Mouse (Mus musculus) liver, embryonic 11.5 days (tissue): ENCODE measurements at regions not wholly inside any gene's neighbourhood (a gene's known extent, or its start where the extent isn't known, plus 50 kb on each side); places are given as distances from the start of the nearest gene placed in this dataset.

Experiments
- ATAC-seq: fragments of 200-750 bp; cut with Nextera tagmentation; replicated peaks from 2 replicates; pipeline ENCODE4 v1.8.0; 2017; ENCODE audit warnings: moderate number of reproducible peaks, mild to moderate bottlenecking, moderate TSS enrichment, moderate library complexity; ENCODE audit not compliant: low FRiP score
- DNase-seq: peaks from one replicate; pipeline ENCODE4 v3.0.0-alpha.2; 2017; ENCODE audit warnings: low spot score
- H3K27ac ChIP-seq: fragments of 300-500 bp; sonication (generic); 2 replicates; pipeline ENCODE4 v1.5.1; 2014; ENCODE audit warnings: mild to moderate bottlenecking, low read depth, low read length, control low read depth
- H3K27me3 ChIP-seq: fragments of 300-500 bp; sonication (generic); replicated peaks from 2 replicates; pipeline ENCODE4 v1.6.1; 2014; ENCODE audit warnings: low read length, mixed read lengths; ENCODE audit not compliant: control insufficient read depth, insufficient read depth
- H3K36me3 ChIP-seq: fragments of 300-500 bp; sonication (generic); 2 replicates; pipeline ENCODE4 v1.6.1; 2014; ENCODE audit warnings: mild to moderate bottlenecking, low read length, moderate library complexity, mixed read lengths; ENCODE audit not compliant: control insufficient read depth, insufficient read depth
- H3K4me1 ChIP-seq: fragments of 300-500 bp; sonication (generic); replicated peaks from 2 replicates; pipeline ENCODE4 v1.6.1; 2014; ENCODE audit warnings: low read length, mixed read lengths; ENCODE audit not compliant: control insufficient read depth, insufficient read depth
- H3K4me2 ChIP-seq: fragments of 300-500 bp; sonication (generic); 2 replicates; pipeline ENCODE4 v1.6.1; 2014; ENCODE audit warnings: mild to moderate bottlenecking, control low read depth, moderate library complexity
- H3K4me3 ChIP-seq: fragments of 300-500 bp; sonication (generic); 2 replicates; pipeline ENCODE4 v1.5.1; 2014; ENCODE audit warnings: low read depth, low read length, control low read depth
- H3K9ac ChIP-seq: fragments of 300-500 bp; sonication (generic); 2 replicates; pipeline ENCODE4 v1.6.1; 2014; ENCODE audit warnings: low read depth, low read length, control low read depth
- H3K9me3 ChIP-seq: fragments of 300-500 bp; sonication (generic); 2 replicates; pipeline ENCODE4 v1.6.1; 2016; ENCODE audit warnings: low read length, inconsistent platforms, mixed read lengths; ENCODE audit not compliant: control insufficient read depth
- WGBS: fragments of 180-500 bp; shearing (Covaris S2); extraction: QIAGEN DNeasy Blood & Tissue Kit; methylation state at CpG from one replicate; pipeline ENCODE4 v1.1.7; 2014; 5-methylcytosine and 5-hydroxymethylcytosine counted together

GRCm38 (mm10) chr15:65419736-65420135 is 405.0 kb upstream of the Gm21961 start:
- Histone ChIP-seq H3K4me3 (no peak overlapping the region), H3K4me2 (no peak overlapping the region), H3K27me3 (no peaks in the 10 kb centered on the region), H3K9me3 (no peaks in the 10 kb centered on the region), H3K4me1 (no peaks in the 10 kb centered on the region), H3K27ac (no peak overlapping the region), H3K36me3 (no peaks in the 10 kb centered on the region), H3K9ac (no peak overlapping the region)
- ATAC-seq (no peak), DNase-seq (no peak)
- 73% methylated on average over 3 of the region's 3 CpGs for WGBS
